Mouse (Mus musculus) myocyte (in vitro differentiated cells): ENCODE results near the gene Polrmt. TPM values are rescaled to one million over a fixed set of nuclear protein-coding genes. Genes with fewer than 3 reads are reported as not detected.

Experiments
- H3K27me3 ChIP-seq: one replicate; pipeline ENCODE4 v1.6.1; 2011; ENCODE audit not compliant: control insufficient read depth, insufficient read depth, insufficient read length
- H3K36me3 ChIP-seq: one replicate; pipeline ENCODE4 v1.6.1; 2011; ENCODE audit not compliant: control insufficient read depth, insufficient read depth
- H3K4me2 ChIP-seq: one replicate; pipeline ENCODE4 v1.6.1; 2011; ENCODE audit warnings: low read depth, control low read depth
- H3K4me3 ChIP-seq: one replicate; pipeline ENCODE4 v1.5.1; 2011; ENCODE audit warnings: mild to moderate bottlenecking, control low read depth, moderate library complexity
- H3K79me2 ChIP-seq: one replicate; pipeline ENCODE4 v1.6.1; 2011; ENCODE audit not compliant: control insufficient read depth, insufficient read depth
- H3ac ChIP-seq: one replicate; pipeline ENCODE4 v1.6.1; 2011; ENCODE audit not compliant: control insufficient read depth, insufficient read length
- CEBPB ChIP-seq: IDR thresholded peaks from 2 replicates; pipeline ENCODE4 v1.6.1; 2011; ENCODE audit warnings: mild to moderate bottlenecking, moderate library complexity; ENCODE audit not compliant: poor library complexity, insufficient read depth, severe bottlenecking
- E2F4 ChIP-seq: IDR thresholded peaks from one replicate; pipeline ENCODE4 v1.6.1; 2011; ENCODE audit warnings: mild to moderate bottlenecking, control low read depth, moderate library complexity; ENCODE audit not compliant: insufficient read depth
- MAX ChIP-seq: IDR thresholded peaks from one replicate; pipeline ENCODE4 v1.6.1; 2011; ENCODE audit warnings: low read depth, mild to moderate bottlenecking, control low read depth
- MYOD1 ChIP-seq, 3 experiments: IDR thresholded peaks; one replicate each; pipeline ENCODE4 v1.6.1; 2011; ENCODE audit warnings: control low read depth in 2 of 3, low read depth in 2 of 3, mild to moderate bottlenecking in 2 of 3, moderate library complexity in 1 of 3; ENCODE audit not compliant: insufficient read length in 2 of 3, control insufficient read depth in 1 of 3
- MYOG ChIP-seq, 3 experiments: IDR thresholded peaks; one replicate each; pipeline ENCODE4 v1.6.1; 2011; ENCODE audit warnings: control low read depth in 2 of 3, low read depth in 2 of 3, mild to moderate bottlenecking in 2 of 3; ENCODE audit not compliant: insufficient read length in 2 of 3, control insufficient read depth in 1 of 3, insufficient read depth in 1 of 3
- POLR2A ChIP-seq: IDR thresholded peaks from one replicate; pipeline ENCODE4 v1.6.1; 2011; ENCODE audit warnings: low read depth, mild to moderate bottlenecking, control low read depth, moderate library complexity; ENCODE audit not compliant: insufficient read length
- POLR2AphosphoS2 ChIP-seq: IDR thresholded peaks from one replicate; pipeline ENCODE4 v1.6.1; 2011; ENCODE audit warnings: low read depth, control low read depth; ENCODE audit not compliant: insufficient read length
- REST ChIP-seq: IDR thresholded peaks from one replicate; pipeline ENCODE4 v1.6.1; 2011; ENCODE audit warnings: mild to moderate bottlenecking, control low read depth, moderate library complexity; ENCODE audit not compliant: insufficient read depth, insufficient read length
- SRF ChIP-seq: IDR thresholded peaks from one replicate; pipeline ENCODE4 v1.6.1; 2011; ENCODE audit warnings: low read depth; ENCODE audit not compliant: control insufficient read depth, insufficient read length
- TCF12 ChIP-seq: IDR thresholded peaks from one replicate; pipeline ENCODE4 v1.6.1; 2011; ENCODE audit warnings: mild to moderate bottlenecking, control low read depth; ENCODE audit not compliant: poor library complexity, insufficient read depth, severe bottlenecking
- TCF3 ChIP-seq: IDR thresholded peaks from one replicate; pipeline ENCODE4 v1.6.1; 2011; ENCODE audit warnings: low read depth, control low read depth; ENCODE audit not compliant: insufficient read length
- USF1 ChIP-seq: IDR thresholded peaks from one replicate; pipeline ENCODE4 v1.6.1; 2011; ENCODE audit warnings: low read depth, mild to moderate bottlenecking, control low read depth, moderate library complexity
- polyA plus RNA-seq: library from polyadenylated mRNA; unstranded; fragments of >200 nt; fragmentation: generic; extraction: Trizol; gene quantifications from one replicate; pipeline ENCODE4 v1.2.1, GENCODE M21; 2012; ENCODE audit warnings: missing spikeins

Gene Polrmt
- polyA plus RNA-seq, 1 experiment = 82.3 TPM

- TF ChIP-seq TCF12 = no peak
- no peak for TF ChIP-seq USF1
- no peak for TF ChIP-seq POLR2A
- TF ChIP-seq SRF = no peak
- no peak for TF ChIP-seq MAX
- no peak for TF ChIP-seq MYOG (IDR thresholded peaks at IDR 0.05; ENCODE audit: control insufficient read depth in 1 of 3, insufficient read depth in 1 of 3, insufficient read length in 2 of 3, low read depth in 2 of 3)
- TF ChIP-seq MYOD1 (IDR thresholded peaks at IDR 0.05; ENCODE audit: control insufficient read depth in 1 of 3, insufficient read length in 2 of 3, low read depth in 2 of 3) = no peak
- TF ChIP-seq TCF3 = no peak
- no peak for TF ChIP-seq POLR2AphosphoS2
- no peak for TF ChIP-seq CEBPB
- no peak for TF ChIP-seq E2F4
- TF ChIP-seq REST = no peak
- H3K4me2 ChIP-seq = no peak overlapping the region
- H3K27me3 ChIP-seq = peaks cover 22% of the 10 kb centered on the region
- no peak overlapping the region for H3ac ChIP-seq
- no peaks in the 10 kb centered on the region for H3K79me2 ChIP-seq
- no peak overlapping the region for H3K4me3 ChIP-seq
- H3K36me3 ChIP-seq = no peaks in the 10 kb centered on the region
Observed at GRCm38 (mm10) chr10:79723692-79724091, 22.7 kb downstream of the Polrmt start.

- Histone ChIP-seq H3K4me3 (no peak overlapping the region), H3ac (no peak overlapping the region), H3K79me2 (no peaks in the 10 kb centered on the region), H3K36me3 (no peaks in the 10 kb centered on the region), H3K4me2 (no peak overlapping the region), H3K27me3 (peaks cover 22% of the 10 kb centered on the region)
- TF ChIP-seq POLR2AphosphoS2 (no peak), MYOG (IDR thresholded peaks at IDR 0.05; ENCODE audit: control insufficient read depth in 1 of 3, insufficient read depth in 1 of 3, insufficient read length in 2 of 3, low read depth in 2 of 3) (peak in 1 of 3 experiments; percentile 6)
Observed at GRCm38 (mm10) chr10:79723047-79723446, 23.3 kb downstream of the Polrmt start.

DNA sequence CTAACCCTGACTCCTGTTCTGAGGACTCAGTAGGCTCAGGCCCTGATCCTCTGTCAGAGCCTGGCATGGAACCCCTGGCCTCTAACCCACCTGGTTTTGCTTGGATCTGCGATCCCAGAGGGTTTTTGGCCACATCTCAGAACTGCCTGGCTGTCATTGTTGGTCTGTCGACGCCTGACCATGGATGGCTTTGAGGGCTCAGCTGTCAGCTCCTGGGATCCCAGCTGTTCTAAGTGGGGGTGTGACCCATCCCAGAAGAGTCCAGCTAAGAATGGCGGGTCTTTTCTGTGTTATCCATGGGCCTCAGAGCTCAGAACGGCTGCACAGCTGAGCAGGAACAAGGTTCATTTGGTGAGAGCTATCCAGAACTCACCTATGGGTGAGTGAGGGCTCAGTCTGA is 25.3 kb downstream of the Polrmt start:
- peaks cover 42% of the 10 kb centered on the region for H3K27me3 ChIP-seq
- no peaks in the 10 kb centered on the region for H3K79me2 ChIP-seq
- H3K4me2 ChIP-seq = no peak overlapping the region
- H3ac ChIP-seq = no peak overlapping the region
- H3K36me3 ChIP-seq = no peaks in the 10 kb centered on the region
- H3K4me3 ChIP-seq = no peak overlapping the region
- TF ChIP-seq SRF (no peak), MAX (no peak), CEBPB (no peak), TCF12 (peak; percentile 52), USF1 (no peak), TCF3 (no peak), POLR2A (no peak), MYOD1 (IDR thresholded peaks at IDR 0.05; ENCODE audit: control insufficient read depth in 1 of 3, insufficient read length in 2 of 3, low read depth in 2 of 3) (peak in 1 of 3 experiments; percentile 84), E2F4 (no peak), REST (no peak), POLR2AphosphoS2 (no peak), MYOG (IDR thresholded peaks at IDR 0.05; ENCODE audit: control insufficient read depth in 1 of 3, insufficient read depth in 1 of 3, insufficient read length in 2 of 3, low read depth in 2 of 3) (peak; percentile 44 to 82 (median 69))

GRCm38 (mm10) chr10:79717640-79718357 is 28.6 kb downstream of the Polrmt start:
- Histone ChIP-seq H3K79me2 (no peaks in the 10 kb centered on the region), H3K4me3 (no peak overlapping the region), H3K27me3 (peaks cover 43% of the 10 kb centered on the region), H3K4me2 (no peak overlapping the region), H3ac (no peak overlapping the region), H3K36me3 (no peaks in the 10 kb centered on the region)
- no peak for TF ChIP-seq MAX
- TF ChIP-seq REST = peak; percentile 85

- H3K36me3 ChIP-seq = peaks cover 2% of the 10 kb centered on the region
- H3K4me2 ChIP-seq = no peak overlapping the region
- TF ChIP-seq USF1 = no peak
- H3K79me2 ChIP-seq = no peaks in the 10 kb centered on the region
- H3ac ChIP-seq = no peak overlapping the region
- H3K4me3 ChIP-seq = no peak overlapping the region
- H3K27me3 ChIP-seq = peaks cover 43% of the 10 kb centered on the region
Observed at GRCm38 (mm10) chr10:79716988-79717355, 29.4 kb downstream of the Polrmt start.
